Mouse (Mus musculus): ENCODE results near the gene Xrra1. TPM values are rescaled to one million over a fixed set of nuclear protein-coding genes. Genes with fewer than 3 reads are reported as not detected.

The Xrra1 gene
- polyA plus RNA-seq, 1 experiment, result not detected

- Histone ChIP-seq H3K27ac (ENCODE audit: insufficient read depth, low read depth, low read length) (peak overlapping the region; percentile 2; the same call in 1 of the 2 replicates), H3K4me1 (ENCODE audit: control insufficient read depth, insufficient read depth, insufficient read length, low read length) (peaks cover 18% of the 10 kb centered on the region; the same call in 1 of the 2 replicates), H3K27me3 (ENCODE audit: control insufficient read depth, insufficient read depth, low read length) (no peaks in the 10 kb centered on the region), H3K36me3 (ENCODE audit: control insufficient read depth, insufficient read depth, low read length) (peaks cover 3% of the 10 kb centered on the region; the same call in 1 of the 2 replicates), H3K4me3 (ENCODE audit: low read depth, low read length) (peak overlapping the region; percentile 20)
- WGBS, result 87% methylated on average over 10 of the region's 10 CpGs
- TF ChIP-seq POLR2A (IDR thresholded peaks at IDR 0.05; ENCODE audit: low read depth, low read length) (no peak), CTCF (IDR thresholded peaks at IDR 0.05; ENCODE audit: extremely low read depth, insufficient read length, insufficient replicate concordance, low read depth, low read length) (no peak)
Measured at GRCm38 (mm10) chr7:99823045-99823663, 35.8 kb upstream of the Xrra1 start.

- Histone ChIP-seq H3K4me3 (ENCODE audit: low read depth, low read length) (no peak overlapping the region), H3K4me1 (ENCODE audit: control insufficient read depth, insufficient read depth, insufficient read length, low read length) (peaks cover 18% of the 10 kb centered on the region; the same call in 1 of the 2 replicates), H3K36me3 (ENCODE audit: control insufficient read depth, insufficient read depth, low read length) (peaks cover 3% of the 10 kb centered on the region; the same call in 1 of the 2 replicates), H3K27ac (ENCODE audit: insufficient read depth, low read depth, low read length) (no peak overlapping the region), H3K27me3 (ENCODE audit: control insufficient read depth, insufficient read depth, low read length) (no peaks in the 10 kb centered on the region)
- 43% methylated on average over 16 of the region's 16 CpGs for WGBS
- TF ChIP-seq CTCF (IDR thresholded peaks at IDR 0.05; ENCODE audit: extremely low read depth, insufficient read length, insufficient replicate concordance, low read depth, low read length) (no peak), POLR2A (IDR thresholded peaks at IDR 0.05; ENCODE audit: low read depth, low read length) (no peak)
Measured at GRCm38 (mm10) chr7:99824649-99825483, 34.0 kb upstream of the Xrra1 start.

GRCm38 (mm10) chr7:99825511-99825910 is 33.4 kb upstream of the Xrra1 start:
- Histone ChIP-seq H3K36me3 (ENCODE audit: control insufficient read depth, insufficient read depth, low read length) (peaks cover 3% of the 10 kb centered on the region; the same call in 1 of the 2 replicates), H3K27me3 (ENCODE audit: control insufficient read depth, insufficient read depth, low read length) (no peaks in the 10 kb centered on the region), H3K4me1 (ENCODE audit: control insufficient read depth, insufficient read depth, insufficient read length, low read length) (peaks cover 18% of the 10 kb centered on the region; the same call in 1 of the 2 replicates), H3K4me3 (ENCODE audit: low read depth, low read length) (no peak overlapping the region), H3K27ac (ENCODE audit: insufficient read depth, low read depth, low read length) (no peak overlapping the region)
- TF ChIP-seq POLR2A (IDR thresholded peaks at IDR 0.05; ENCODE audit: low read depth, low read length) (no peak), CTCF (IDR thresholded peaks at IDR 0.05; ENCODE audit: extremely low read depth, insufficient read length, insufficient replicate concordance, low read depth, low read length) (no peak)
- WGBS, result 64% methylated on average over 9 of the region's 9 CpGs

DNA sequence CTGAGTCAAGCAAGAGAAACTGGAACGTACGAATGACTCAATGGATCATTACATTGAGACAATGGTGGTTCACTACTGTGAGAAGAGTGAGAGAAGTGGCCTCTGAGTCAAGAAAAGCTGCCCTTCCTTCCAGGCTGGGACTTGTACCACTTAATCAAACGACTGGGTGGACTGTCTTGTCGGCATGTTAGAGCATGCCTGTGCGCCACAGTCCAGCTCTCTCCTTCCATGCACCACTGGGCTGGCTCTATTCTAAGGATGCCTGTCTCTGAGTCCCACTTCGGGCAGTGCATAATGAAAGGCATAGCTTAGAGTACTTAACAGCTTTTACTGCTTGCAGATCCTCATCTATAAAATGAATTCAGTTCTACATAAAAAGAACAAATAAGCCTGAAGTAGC is 32.8 kb upstream of the Xrra1 start:
- H3K4me3 ChIP-seq (ENCODE audit: low read depth, low read length), result no peak overlapping the region
- peaks cover 3% of the 10 kb centered on the region; the same call in 1 of the 2 replicates for H3K36me3 ChIP-seq (ENCODE audit: control insufficient read depth, insufficient read depth, low read length)
- WGBS, result 78% methylated on average over 6 of the region's 6 CpGs
- peaks cover 18% of the 10 kb centered on the region; the same call in 1 of the 2 replicates for H3K4me1 ChIP-seq (ENCODE audit: control insufficient read depth, insufficient read depth, insufficient read length, low read length)
- no peak overlapping the region for H3K27ac ChIP-seq (ENCODE audit: insufficient read depth, low read depth, low read length)
- TF ChIP-seq POLR2A (IDR thresholded peaks at IDR 0.05; ENCODE audit: low read depth, low read length) (no peak), CTCF (IDR thresholded peaks at IDR 0.05; ENCODE audit: extremely low read depth, insufficient read length, insufficient replicate concordance, low read depth, low read length) (no peak)
- no peaks in the 10 kb centered on the region for H3K27me3 ChIP-seq (ENCODE audit: control insufficient read depth, insufficient read depth, low read length)

DNA sequence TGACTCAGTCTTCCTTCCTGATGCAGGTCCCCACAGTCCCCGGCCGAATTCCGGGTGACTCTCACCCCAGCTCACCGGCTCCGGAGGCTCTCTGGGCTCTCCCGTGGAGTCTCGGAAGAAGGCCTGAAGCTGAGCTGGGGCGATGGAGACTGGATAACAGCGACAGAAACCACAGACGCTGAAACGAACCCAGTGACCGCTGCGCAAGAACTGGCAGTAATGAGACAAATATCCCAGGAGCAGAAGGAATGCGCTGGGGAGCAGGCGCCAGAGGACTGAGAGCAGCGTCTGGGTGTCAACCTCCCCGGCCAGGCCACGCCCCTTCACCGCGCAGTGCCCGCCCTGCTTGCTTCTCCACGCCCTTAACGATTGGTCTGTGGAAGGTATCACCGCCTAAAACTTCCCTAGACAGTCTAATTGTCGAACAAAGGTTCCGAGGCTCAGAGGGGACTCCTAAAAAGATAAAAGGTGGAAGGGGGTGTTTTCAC is 30.8 kb upstream of the Xrra1 start, which contains the start of gene Neu3:
Gene Neu3 (minus strand): TSS at position 335 of the 488 bp plus-strand sequence.
- peak; percentile 64; the same call in 1 of the 2 replicates for TF ChIP-seq POLR2A (IDR thresholded peaks at IDR 0.05; ENCODE audit: low read depth, low read length)
- TF ChIP-seq CTCF (IDR thresholded peaks at IDR 0.05; ENCODE audit: extremely low read depth, insufficient read length, insufficient replicate concordance, low read depth, low read length), result no peak
- no peaks in the 10 kb centered on the region for H3K36me3 ChIP-seq (ENCODE audit: control insufficient read depth, insufficient read depth, low read length)
- peaks cover 13% of the 10 kb centered on the region; the same call in 1 of the 2 replicates for H3K4me1 ChIP-seq (ENCODE audit: control insufficient read depth, insufficient read depth, insufficient read length, low read length)
- WGBS, result under 1% methylated on average over 26 of the region's 26 CpGs
- H3K27ac ChIP-seq (ENCODE audit: insufficient read depth, low read depth, low read length), result peak within 1 kb of the TSS; percentile 65
- H3K27me3 ChIP-seq (ENCODE audit: control insufficient read depth, insufficient read depth, low read length), result no peaks in the 10 kb centered on the region
- H3K4me3 ChIP-seq (ENCODE audit: low read depth, low read length), result peak within 1 kb of the TSS; percentile 67

DNA sequence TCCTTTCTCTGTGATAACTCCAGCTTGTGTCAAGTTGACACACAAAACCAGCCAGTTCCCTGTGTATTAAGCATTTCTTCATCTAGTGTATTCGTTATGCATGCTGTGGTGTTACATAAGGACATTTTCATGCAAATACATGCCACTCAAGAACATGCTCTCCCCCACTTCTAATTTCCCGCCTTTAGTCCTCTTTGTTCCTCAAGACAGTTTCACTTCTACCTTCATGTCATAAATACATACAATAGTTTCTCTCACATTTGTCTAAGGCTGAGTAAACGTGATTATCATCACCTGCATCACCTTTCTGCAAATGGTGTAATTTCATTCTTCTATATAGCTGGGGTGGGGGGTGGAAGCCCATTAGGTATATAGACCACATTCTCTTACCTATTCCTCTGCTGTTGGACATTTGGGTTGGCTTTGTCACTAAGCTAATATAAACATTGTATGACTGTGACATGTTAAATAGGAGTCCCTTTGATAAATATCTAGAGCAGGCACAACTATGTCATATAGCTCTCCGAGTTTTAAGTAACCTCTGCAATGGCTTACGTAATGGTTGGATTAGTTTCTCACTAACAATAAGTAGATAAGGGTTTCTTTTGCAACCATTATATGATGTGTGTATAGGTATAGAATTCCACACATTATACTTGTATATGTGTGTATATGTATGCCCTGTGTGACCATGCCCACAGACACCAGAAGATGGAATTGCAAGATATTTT is 25.6 kb upstream of the Xrra1 start:
- Histone ChIP-seq H3K4me1 (ENCODE audit: control insufficient read depth, insufficient read depth, insufficient read length, low read length) (peaks cover 8% of the 10 kb centered on the region; the same call in 1 of the 2 replicates), H3K36me3 (ENCODE audit: control insufficient read depth, insufficient read depth, low read length) (peaks cover 5% of the 10 kb centered on the region), H3K27ac (ENCODE audit: insufficient read depth, low read depth, low read length) (no peak overlapping the region), H3K4me3 (ENCODE audit: low read depth, low read length) (no peak overlapping the region), H3K27me3 (ENCODE audit: control insufficient read depth, insufficient read depth, low read length) (no peaks in the 10 kb centered on the region)
- TF ChIP-seq POLR2A (IDR thresholded peaks at IDR 0.05; ENCODE audit: low read depth, low read length) (no peak), CTCF (IDR thresholded peaks at IDR 0.05; ENCODE audit: extremely low read depth, insufficient read length, insufficient replicate concordance, low read depth, low read length) (no peak)
- 57% methylated on average over 5 of the region's 5 CpGs for WGBS

All from small intestine, adult 2 months (tissue).